Mouse (Mus musculus) embryonic facial prominence, embryonic 11.5 days (tissue): ENCODE measurements around the gene Noxo1. TPM values are rescaled to one million over a fixed set of nuclear protein-coding genes. Genes with fewer than 3 reads are reported as not detected.
A peak's percentile ranks its signal among the peaks of the same experiment; 100 is the strongest.

Experiments
- ATAC-seq: fragments of 200-750 bp; cut with Nextera tagmentation; replicated peaks from 2 replicates; pipeline ENCODE4 v1.8.0; 2017; ENCODE audit warnings: low read depth; ENCODE audit not compliant: insufficient number of reproducible peaks, low FRiP score, low TSS enrichment
- DNase-seq: peaks from one replicate; pipeline ENCODE4 v3.0.0-alpha.2; 2015; ENCODE audit warnings: low spot score
- H3K27ac ChIP-seq: fragments of 300-500 bp; sonication (generic); replicated peaks from 2 replicates; pipeline ENCODE4 v1.5.1; 2014; ENCODE audit warnings: mild to moderate bottlenecking, low read depth, low read length, control low read depth
- H3K27me3 ChIP-seq: fragments of 300-500 bp; sonication (generic); 2 replicates; pipeline ENCODE4 v1.6.1; 2014; ENCODE audit warnings: mild to moderate bottlenecking, low read length, moderate library complexity, mixed read lengths; ENCODE audit not compliant: control insufficient read depth, insufficient read depth
- H3K36me3 ChIP-seq: fragments of 300-500 bp; sonication (generic); replicated peaks from 2 replicates; pipeline ENCODE4 v1.6.1; 2014; ENCODE audit warnings: low read depth, mild to moderate bottlenecking, low read length, moderate library complexity, mixed read lengths; ENCODE audit not compliant: control insufficient read depth, insufficient read depth
- H3K4me1 ChIP-seq: fragments of 300-500 bp; sonication (generic); 2 replicates; pipeline ENCODE4 v1.6.1; 2014; ENCODE audit warnings: low read length, mixed read lengths; ENCODE audit not compliant: control insufficient read depth, insufficient read depth
- H3K4me2 ChIP-seq: fragments of 300-500 bp; sonication (generic); 2 replicates; pipeline ENCODE4 v1.6.1; 2014; ENCODE audit warnings: low read depth, mild to moderate bottlenecking, control low read depth, low read length, moderate library complexity
- H3K4me3 ChIP-seq: fragments of 300-500 bp; sonication (generic); 2 replicates; pipeline ENCODE4 v1.5.1; 2014; ENCODE audit warnings: low read depth, low read length, control low read depth
- H3K9ac ChIP-seq: fragments of 300-500 bp; sonication (generic); replicated peaks from 2 replicates; pipeline ENCODE4 v1.6.1; 2014; ENCODE audit warnings: mild to moderate bottlenecking, control low read depth, low read length
- H3K9me3 ChIP-seq: fragments of 300-500 bp; sonication (generic); replicated peaks from 2 replicates; pipeline ENCODE4 v1.6.1; 2016; ENCODE audit warnings: mild to moderate bottlenecking, low read length, inconsistent platforms, mixed read lengths; ENCODE audit not compliant: control insufficient read depth
- WGBS: fragments of 180-500 bp; shearing (Covaris S2); extraction: QIAGEN DNeasy Blood & Tissue Kit; methylation state at CpG from one replicate; pipeline ENCODE4 v1.1.7; 2014; 5-methylcytosine and 5-hydroxymethylcytosine counted together
- polyA plus RNA-seq: library from polyadenylated mRNA; unstranded; fragments of >200 nt; fragmentation: Nextera tagmentation; extraction: Ambion mirVana; gene quantifications from 2 replicates; pipeline ENCODE4 v1.2.1, GENCODE M21; 2014

Gene Noxo1
- polyA plus RNA-seq, 1 experiment from 2014 or later = 1.1 TPM

GRCm38 (mm10) chr17:24746986-24747385 lies 51.0 kb downstream of the Noxo1 start:
- H3K9ac ChIP-seq = no peak overlapping the region
- H3K27ac ChIP-seq = no peak overlapping the region; the same call in 1 of the 2 replicates
- WGBS = 39% methylated on average over 4 of the region's 4 CpGs
- ATAC-seq = 0 out of 2 replicates have a peak, but pooled peaks have one; percentile 27
- H3K36me3 ChIP-seq = no peaks in the 10 kb centered on the region
- peaks cover 17% of the 10 kb centered on the region for H3K27me3 ChIP-seq
- no peak overlapping the region for H3K4me2 ChIP-seq
- H3K4me1 ChIP-seq = peaks cover 2% of the 10 kb centered on the region; the same call in 1 of the 2 replicates
- DNase-seq = no peak
- no peak overlapping the region for H3K4me3 ChIP-seq
- H3K9me3 ChIP-seq = no peaks in the 10 kb centered on the region

Other genes with a start within 250 kb of the Noxo1 start
- gene E4f1, start 225.9 kb upstream of the Noxo1 start, polyA plus RNA-seq = 10.3 and 11.1 TPM in 2 replicates
- 53.7 and 54.9 TPM in 2 replicates for gene Pgp, start 225.8 kb upstream of the Noxo1 start, polyA plus RNA-seq
- 0.42 TPM in 1 of 2 replicates, not detected in the other for gene Bricd5, start 222.3 kb upstream of the Noxo1 start, polyA plus RNA-seq
- 30.3 and 32.0 TPM in 2 replicates for gene Mlst8, start 217.2 kb upstream of the Noxo1 start, polyA plus RNA-seq
- gene Caskin1, start 207.6 kb upstream of the Noxo1 start, polyA plus RNA-seq = 2.6 and 2.8 TPM in 2 replicates
- 86.1 and 88.2 TPM in 2 replicates for gene Traf7, start 168.3 kb upstream of the Noxo1 start, polyA plus RNA-seq
- gene Rab26, start 162.0 kb upstream of the Noxo1 start, polyA plus RNA-seq = 1.4 and 1.8 TPM in 2 replicates
- 9.6 and 16.6 TPM in 2 replicates for gene Pkd1, start 146.4 kb upstream of the Noxo1 start, polyA plus RNA-seq
- gene Tsc2, start 63.6 kb upstream of the Noxo1 start, polyA plus RNA-seq = 46.2 and 56.4 TPM in 2 replicates
- 18.6 and 22.9 TPM in 2 replicates for gene Nthl1, start 63.6 kb upstream of the Noxo1 start, polyA plus RNA-seq
- 48.3 and 50.2 TPM in 2 replicates for gene Slc9a3r2, start 45.9 kb upstream of the Noxo1 start, polyA plus RNA-seq
- 0.48 TPM in 1 of 2 replicates, not detected in the other for gene Npw, start 37.8 kb upstream of the Noxo1 start, polyA plus RNA-seq
- gene Zfp598, start 26.5 kb upstream of the Noxo1 start, polyA plus RNA-seq = 24.1 and 26.6 TPM in 2 replicates
- 6.2 and 6.6 TPM in 2 replicates for gene Syngr3, start 6.3 kb upstream of the Noxo1 start, polyA plus RNA-seq
- 46.8 and 52.4 TPM in 2 replicates for gene Gfer, start 78 bp upstream of the Noxo1 start, polyA plus RNA-seq
- 96.3 and 102 TPM in 2 replicates for gene Tbl3, start 11.4 kb downstream of the Noxo1 start, polyA plus RNA-seq
- 0.18 and 0.24 TPM in 2 replicates for gene Rnf151, start 21.8 kb downstream of the Noxo1 start, polyA plus RNA-seq
- gene Rps2, start 21.9 kb downstream of the Noxo1 start, polyA plus RNA-seq = 1,371 and 1,480 TPM in 2 replicates
- 191 and 217 TPM in 2 replicates for gene Ndufb10, start 28.2 kb downstream of the Noxo1 start, polyA plus RNA-seq
- gene Rpl3l, start 31.6 kb downstream of the Noxo1 start, polyA plus RNA-seq = not detected in 2 replicates
- 23.6 and 24.3 TPM in 2 replicates for gene Msrb1, start 40.4 kb downstream of the Noxo1 start, polyA plus RNA-seq
- gene Hs3st6, start 56.8 kb downstream of the Noxo1 start, polyA plus RNA-seq = 4.3 and 4.7 TPM in 2 replicates
- gene Meiob, start 108.1 kb downstream of the Noxo1 start, polyA plus RNA-seq = not detected in 2 replicates
- gene Hagh, start 143.9 kb downstream of the Noxo1 start, polyA plus RNA-seq = 23.2 and 24.1 TPM in 2 replicates
- gene Fahd1, start 154.1 kb downstream of the Noxo1 start, polyA plus RNA-seq = 21.7 and 23.0 TPM in 2 replicates
- gene Igfals, start 169.8 kb downstream of the Noxo1 start, polyA plus RNA-seq = 0.14 TPM in 2 replicates
- 61.0 and 63.9 TPM in 2 replicates for gene Nubp2, start 190.1 kb downstream of the Noxo1 start, polyA plus RNA-seq
- gene Spsb3, start 190.4 kb downstream of the Noxo1 start, polyA plus RNA-seq = 34.8 and 39.8 TPM in 2 replicates
- 15.9 and 18.2 TPM in 2 replicates for gene Eme2, start 198.9 kb downstream of the Noxo1 start, polyA plus RNA-seq
- gene Mrps34, start 198.9 kb downstream of the Noxo1 start, polyA plus RNA-seq = 68.6 and 84.7 TPM in 2 replicates
- 49.4 and 52.8 TPM in 2 replicates for gene Nme3, start 200.3 kb downstream of the Noxo1 start, polyA plus RNA-seq
- 22.9 and 26.2 TPM in 2 replicates for gene Mapk8ip3, start 240.7 kb downstream of the Noxo1 start, polyA plus RNA-seq